Mouse (Mus musculus) heart, adult 2 months (tissue): Measurements from ENCODE around the gene Ttc30a1.

ENCODE experiments used
- CTCF ChIP-seq: fragments of 200-600 bp; IDR thresholded peaks from 2 replicates; pipeline ENCODE4 v1.8.1; 2022; ENCODE audit warnings: antibody characterized with exemption, mild to moderate bottlenecking, moderate library complexity
- EP300 ChIP-seq: fragments of 200-500 bp; IDR thresholded peaks from 2 replicates; pipeline ENCODE4 v1.6.1; 2011; ENCODE audit warnings: low read depth, low read length, control low read depth; ENCODE audit not compliant: insufficient read depth

DNA sequence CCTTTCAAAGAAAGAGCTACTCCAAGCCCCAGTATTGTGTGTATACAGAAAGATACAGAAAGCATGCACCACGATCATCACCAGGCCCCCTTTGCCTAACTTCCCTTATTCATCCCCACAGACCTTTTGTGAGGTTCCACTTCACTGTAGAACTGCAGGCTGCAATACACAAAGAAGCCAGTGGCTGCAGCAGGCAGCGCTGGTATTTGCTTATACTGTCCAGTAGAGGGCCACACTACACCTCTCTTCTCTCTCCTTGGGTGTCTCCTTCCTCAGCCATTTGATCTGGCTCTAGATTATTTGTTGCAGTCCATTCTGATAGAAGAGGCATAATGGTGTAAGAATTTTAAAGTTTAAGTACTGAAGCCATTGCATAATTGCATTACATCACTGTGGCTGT, 3.4 kb upstream of the Ttc30a1 start:
- TF ChIP-seq CTCF (peak; percentile 98), EP300 (0 out of 2 replicates have a peak, but pooled peaks have one; percentile 31)
